Mouse (Mus musculus) megakaryocyte, embryonic 14.5 days (primary cell): ENCODE measurements around the gene Lgals4.

Source experiments
- FLI1 ChIP-seq: IDR thresholded peaks from 2 replicates; pipeline ENCODE4 v1.6.1; 2012; ENCODE audit warnings: low read length, inconsistent platforms, mixed read lengths
- GATA1 ChIP-seq: IDR thresholded peaks from 3 replicates; pipeline ENCODE4 v1.6.1; 2012; ENCODE audit warnings: mixed read lengths, low read length, inconsistent platforms, borderline replicate concordance

- no peak for TF ChIP-seq GATA1
- no peak for TF ChIP-seq FLI1
These were observed 46.0 kb downstream of the Lgals4 start for GRCm38 (mm10) chr7:28879606-28880005.
